Mouse (Mus musculus) myocyte (in vitro differentiated cells): Measurements from ENCODE around the gene Rpusd2.

ENCODE experiments used
- MYOD1 ChIP-seq, 3 experiments: IDR thresholded peaks; one replicate each; pipeline ENCODE4 v1.6.1; 2011; ENCODE audit warnings: control low read depth in 2 of 3, low read depth in 2 of 3, mild to moderate bottlenecking in 2 of 3, moderate library complexity in 1 of 3; ENCODE audit not compliant: insufficient read length in 2 of 3, control insufficient read depth in 1 of 3
- POLR2A ChIP-seq: IDR thresholded peaks from one replicate; pipeline ENCODE4 v1.6.1; 2011; ENCODE audit warnings: low read depth, mild to moderate bottlenecking, control low read depth, moderate library complexity; ENCODE audit not compliant: insufficient read length
- POLR2AphosphoS2 ChIP-seq: IDR thresholded peaks from one replicate; pipeline ENCODE4 v1.6.1; 2011; ENCODE audit warnings: low read depth, control low read depth; ENCODE audit not compliant: insufficient read length

DNA sequence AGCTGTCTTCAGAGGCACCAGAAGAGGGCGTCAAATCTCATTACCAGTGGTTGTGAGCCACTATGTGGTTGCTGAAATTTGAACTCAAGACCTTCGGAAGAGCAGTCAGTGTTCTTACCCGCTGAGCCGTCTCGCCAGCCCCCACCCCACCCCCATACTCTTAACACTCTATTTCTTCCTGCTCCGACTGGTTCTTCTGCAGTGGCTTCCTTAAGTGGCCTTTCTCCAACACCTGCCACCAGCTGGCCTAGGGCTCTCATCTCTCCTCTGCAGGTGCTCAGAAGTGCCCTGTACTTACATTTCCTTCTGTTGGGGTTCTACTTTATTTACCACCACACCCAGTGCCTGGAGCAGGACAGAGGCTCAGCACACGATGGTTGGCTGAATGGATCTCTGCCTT lies 19.6 kb upstream of the Rpusd2 start:
- TF ChIP-seq POLR2A (no peak), MYOD1 (IDR thresholded peaks at IDR 0.05; ENCODE audit: control insufficient read depth in 1 of 3, insufficient read length in 2 of 3, low read depth in 2 of 3) (no peak), POLR2AphosphoS2 (no peak)
